Mouse (Mus musculus): ENCODE results near the gene Ttbk1. TPM values are rescaled to one million over a fixed set of nuclear protein-coding genes. Genes with fewer than 3 reads are reported as not detected.

The Ttbk1 gene
- total RNA-seq (2014; rRNA removed) (32.3 and 36.5 TPM in 2 replicates), polyA plus RNA-seq (2015; fragmentation: Nextera tagmentation; extraction: Ambion mirVana) (4.2 and 5.6 TPM in 2 replicates)

DNA sequence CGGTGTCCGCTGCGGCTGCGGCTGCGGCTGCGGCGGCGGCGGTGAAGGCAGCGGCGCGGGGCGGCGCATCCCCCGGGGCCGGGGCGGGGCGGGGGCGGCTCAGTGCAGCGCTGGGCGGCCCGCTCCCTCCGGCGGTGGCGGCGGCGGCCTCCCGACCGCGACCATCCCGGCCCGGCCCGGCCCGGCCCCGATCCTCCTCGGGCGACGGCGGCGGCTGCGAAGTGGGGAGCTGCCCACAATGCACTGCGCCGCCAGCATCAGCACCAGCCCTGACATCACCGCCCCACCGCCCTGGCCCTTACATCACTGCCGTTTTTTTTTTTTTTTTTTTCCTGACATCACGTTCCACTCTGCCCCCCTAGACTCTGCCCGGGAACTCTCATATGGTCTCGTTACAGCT, at the start of gene Ttbk1:
TSS of gene Ttbk1 (minus strand) at position 245 of the 400 bp plus-strand sequence.
- Histone ChIP-seq H3K27me3 (ENCODE audit: insufficient read depth, low read length) (no peaks in the 10 kb centered on the region), H3K9me3 (ENCODE audit: low read length) (no peaks in the 10 kb centered on the region), H3K27ac (ENCODE audit: low read depth, low read length) (peak within 1 kb of the TSS; percentile 85), H3K4me1 (ENCODE audit: insufficient read depth) (peaks cover 20% of the 10 kb centered on the region), H3K36me3 (ENCODE audit: insufficient read depth) (no peaks in the 10 kb centered on the region; the same call in 1 of the 2 replicates), H3K4me3 (ENCODE audit: low read depth, low read length) (peak within 1 kb of the TSS; percentile 75), H3K9ac (peak within 1 kb of the TSS; percentile 84), H3K4me2 (ENCODE audit: low read depth) (peak within 1 kb of the TSS; percentile 79)
- under 1% methylated on average over 23 of the region's 49 CpGs for WGBS
- ATAC-seq, result peak; percentile 91
- TF ChIP-seq CTCF (IDR thresholded peaks at IDR 0.05; ENCODE audit: low read depth), result no peak
- peak; percentile 85 for DNase-seq

GRCm38 (mm10) chr17:46525579-46526307, 38.3 kb upstream of the Ttbk1 start:
- Histone ChIP-seq H3K4me3 (ENCODE audit: low read depth, low read length) (no peak overlapping the region), H3K9ac (no peak overlapping the region), H3K27me3 (ENCODE audit: insufficient read depth, low read length) (no peaks in the 10 kb centered on the region), H3K36me3 (ENCODE audit: insufficient read depth) (peaks cover 56% of the 10 kb centered on the region), H3K4me1 (ENCODE audit: insufficient read depth) (no peaks in the 10 kb centered on the region), H3K9me3 (ENCODE audit: low read length) (no peaks in the 10 kb centered on the region), H3K27ac (ENCODE audit: low read depth, low read length) (no peak overlapping the region), H3K4me2 (ENCODE audit: low read depth) (no peak overlapping the region)
- 35% methylated on average over 12 of the region's 12 CpGs for WGBS
- peak; percentile 79 for DNase-seq
- ATAC-seq, result peak; percentile 77
- peak; percentile 98 for TF ChIP-seq CTCF (IDR thresholded peaks at IDR 0.05; ENCODE audit: low read depth)

DNA sequence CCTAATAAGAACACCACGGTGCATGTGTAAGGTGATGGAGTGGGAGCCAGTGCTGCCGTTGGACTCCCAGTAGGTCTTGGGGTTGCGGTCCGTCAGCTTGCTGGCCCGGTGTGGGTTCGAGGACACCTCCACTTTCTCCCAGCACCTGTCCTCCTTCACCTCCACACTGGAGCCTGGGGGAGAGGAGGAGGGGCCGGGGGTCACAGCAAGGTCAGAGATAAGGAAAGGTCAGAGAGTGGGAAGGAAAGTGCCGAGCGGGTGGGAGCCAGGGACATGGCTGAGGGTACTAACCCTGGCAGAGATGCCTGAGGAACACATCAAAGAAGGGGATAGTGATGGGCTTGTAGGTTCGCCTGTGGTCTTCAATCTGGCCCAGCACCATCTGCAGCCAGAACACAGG, 37.6 kb upstream of the Ttbk1 start:
- Histone ChIP-seq H3K36me3 (ENCODE audit: insufficient read depth) (peaks cover 62% of the 10 kb centered on the region), H3K4me3 (ENCODE audit: low read depth, low read length) (no peak overlapping the region), H3K4me2 (ENCODE audit: low read depth) (no peak overlapping the region), H3K9me3 (ENCODE audit: low read length) (no peaks in the 10 kb centered on the region), H3K27me3 (ENCODE audit: insufficient read depth, low read length) (no peaks in the 10 kb centered on the region), H3K4me1 (ENCODE audit: insufficient read depth) (no peaks in the 10 kb centered on the region), H3K9ac (no peak overlapping the region), H3K27ac (ENCODE audit: low read depth, low read length) (no peak overlapping the region)
- ATAC-seq (no peak), DNase-seq (no peak)
- 91% methylated on average over 10 of the region's 10 CpGs for WGBS
- TF ChIP-seq CTCF (IDR thresholded peaks at IDR 0.05; ENCODE audit: low read depth), result no peak

DNA sequence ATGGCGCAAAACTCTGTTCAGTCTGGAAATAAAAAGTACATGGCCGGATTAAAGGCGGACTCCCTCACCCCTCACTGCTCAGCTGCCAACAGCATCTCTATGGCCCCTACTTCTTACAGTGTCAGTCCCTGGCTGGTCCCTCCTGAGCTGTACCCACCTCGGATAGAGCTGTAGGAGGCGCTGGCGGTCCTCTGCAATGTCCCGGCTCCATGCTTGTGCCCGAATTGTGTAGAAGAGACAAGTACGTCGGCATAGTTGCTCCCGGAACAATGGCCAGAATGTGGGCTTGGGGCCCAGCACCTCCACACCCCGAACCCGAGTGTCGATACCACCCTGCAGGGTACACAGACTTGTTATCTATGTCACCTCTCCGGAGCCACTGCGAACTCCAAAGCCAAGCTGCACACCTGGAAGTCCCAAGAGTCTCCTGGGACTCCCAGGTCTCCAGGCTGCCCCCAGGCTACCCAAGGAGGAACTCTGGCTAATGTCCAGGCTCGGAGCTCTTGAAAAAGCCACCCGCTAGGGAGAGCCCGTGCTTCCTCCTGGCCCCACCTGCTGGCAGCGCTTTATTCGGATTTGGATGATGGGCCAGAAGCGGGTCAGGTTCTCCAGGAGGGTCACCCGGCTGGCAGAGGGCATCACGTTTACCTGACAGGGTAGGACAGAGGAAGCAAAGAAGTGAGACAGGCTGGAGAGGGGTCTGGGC, 34.6 kb upstream of the Ttbk1 start:
- Histone ChIP-seq H3K27me3 (ENCODE audit: insufficient read depth, low read length) (no peaks in the 10 kb centered on the region), H3K9me3 (ENCODE audit: low read length) (no peaks in the 10 kb centered on the region), H3K4me2 (ENCODE audit: low read depth) (no peak overlapping the region), H3K4me1 (ENCODE audit: insufficient read depth) (no peaks in the 10 kb centered on the region), H3K4me3 (ENCODE audit: low read depth, low read length) (no peak overlapping the region), H3K27ac (ENCODE audit: low read depth, low read length) (no peak overlapping the region), H3K36me3 (ENCODE audit: insufficient read depth) (peaks cover 60% of the 10 kb centered on the region), H3K9ac (no peak overlapping the region)
- DNase-seq, result no peak
- WGBS, result 35% methylated on average over 24 of the region's 24 CpGs
- peak; percentile 36 for TF ChIP-seq CTCF (IDR thresholded peaks at IDR 0.05; ENCODE audit: low read depth)
- peak; percentile 42; the same call in 1 of the 2 replicates for ATAC-seq

- DNase-seq (no peak), ATAC-seq (no peak)
- TF ChIP-seq CTCF (IDR thresholded peaks at IDR 0.05; ENCODE audit: low read depth), result no peak
- H3K4me2 ChIP-seq (ENCODE audit: low read depth), result no peak overlapping the region
- 79% methylated on average over 9 of the region's 9 CpGs for WGBS
- no peak overlapping the region for H3K4me3 ChIP-seq (ENCODE audit: low read depth, low read length)
- H3K36me3 ChIP-seq (ENCODE audit: insufficient read depth), result peaks cover 55% of the 10 kb centered on the region
- H3K27me3 ChIP-seq (ENCODE audit: insufficient read depth, low read length), result no peaks in the 10 kb centered on the region
- H3K9ac ChIP-seq, result no peak overlapping the region
- no peaks in the 10 kb centered on the region for H3K9me3 ChIP-seq (ENCODE audit: low read length)
- H3K4me1 ChIP-seq (ENCODE audit: insufficient read depth), result no peaks in the 10 kb centered on the region
- H3K27ac ChIP-seq (ENCODE audit: low read depth, low read length), result no peak overlapping the region
These were observed 33.7 kb upstream of the Ttbk1 start for GRCm38 (mm10) chr17:46521174-46521573.

DNA sequence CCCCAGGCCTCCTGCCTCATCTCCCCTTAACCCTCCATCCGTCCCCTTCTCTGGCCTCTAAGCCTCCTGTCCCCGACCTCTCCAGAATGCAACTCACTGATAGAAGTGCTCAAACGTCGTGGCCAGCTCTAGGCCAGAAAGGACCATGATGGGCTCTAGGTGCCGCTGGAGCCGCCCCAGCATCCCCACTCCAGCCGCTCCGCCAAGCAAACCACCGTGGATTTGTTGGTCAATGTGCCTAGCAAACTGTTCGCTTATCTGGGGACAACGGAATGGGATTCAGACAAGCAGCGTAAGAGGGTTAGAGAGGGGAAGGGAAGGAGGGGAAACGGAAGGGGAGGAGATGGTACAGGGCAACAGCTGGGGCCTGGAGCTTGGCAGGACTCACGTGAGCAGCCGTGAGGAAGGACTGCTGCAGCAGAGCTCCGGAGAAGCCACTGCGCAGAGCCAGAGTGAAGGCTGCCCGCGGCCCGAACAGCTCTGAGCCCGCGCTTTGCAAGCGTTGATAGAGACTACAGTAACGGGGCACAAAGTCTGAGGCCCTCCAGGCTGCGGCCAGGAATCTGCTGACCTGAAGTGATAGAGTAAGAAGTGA, 33.0 kb upstream of the Ttbk1 start:
- no peak overlapping the region for H3K4me2 ChIP-seq (ENCODE audit: low read depth)

More for the DNA sequence above, 33.0 kb upstream of the Ttbk1 start:
- WGBS, result 47% methylated on average over 25 of the region's 25 CpGs
- no peak for ATAC-seq
- Histone ChIP-seq H3K27me3 (ENCODE audit: insufficient read depth, low read length) (no peaks in the 10 kb centered on the region), H3K9ac (no peak overlapping the region), H3K36me3 (ENCODE audit: insufficient read depth) (peaks cover 48% of the 10 kb centered on the region), H3K27ac (ENCODE audit: low read depth, low read length) (no peak overlapping the region), H3K4me3 (ENCODE audit: low read depth, low read length) (no peak overlapping the region), H3K9me3 (ENCODE audit: low read length) (no peaks in the 10 kb centered on the region), H3K4me1 (ENCODE audit: insufficient read depth) (no peaks in the 10 kb centered on the region)
- no peak for TF ChIP-seq CTCF (IDR thresholded peaks at IDR 0.05; ENCODE audit: low read depth)
- no peak for DNase-seq

Measured in forebrain, postnatal 0 days (tissue).